Mouse (Mus musculus) limb, embryonic 14.5 days (tissue): ENCODE measurements at regions not wholly inside any gene's neighbourhood (a gene's known extent, or its start where the extent isn't known, plus 50 kb on each side); places are given as distances from the start of the nearest gene placed in this dataset.

ENCODE experiments used
- ATAC-seq: fragments of 200-750 bp; cut with Nextera tagmentation; 2 replicates; pipeline ENCODE4 v1.8.0; 2017; ENCODE audit warnings: low read depth, moderate number of reproducible peaks, moderate TSS enrichment; ENCODE audit not compliant: low FRiP score
- DNase-seq: peaks from one replicate; pipeline ENCODE4 v3.0.0-alpha.2; 2015; ENCODE audit warnings: low spot score
- H3K27ac ChIP-seq: fragments of 300-500 bp; sonication (generic); replicated peaks from 2 replicates; pipeline ENCODE4 v1.5.1; 2014; ENCODE audit warnings: low read depth, mild to moderate bottlenecking, low read length, moderate library complexity, mixed read lengths
- H3K27me3 ChIP-seq: fragments of 300-500 bp; sonication (generic); 2 replicates; pipeline ENCODE4 v1.6.1; 2014; ENCODE audit warnings: low read length, mixed read lengths; ENCODE audit not compliant: control insufficient read depth, insufficient read depth
- H3K36me3 ChIP-seq: fragments of 300-500 bp; sonication (generic); 2 replicates; pipeline ENCODE4 v1.6.1; 2014; ENCODE audit warnings: mild to moderate bottlenecking, low read length, moderate library complexity, mixed read lengths; ENCODE audit not compliant: control insufficient read depth, insufficient read depth
- H3K4me1 ChIP-seq: fragments of 300-500 bp; sonication (generic); 2 replicates; pipeline ENCODE4 v1.6.1; 2014; ENCODE audit warnings: antibody characterized with exemption, low read length, mixed read lengths; ENCODE audit not compliant: control insufficient read depth, insufficient read depth
- H3K4me2 ChIP-seq: fragments of 300-500 bp; sonication (generic); replicated peaks from 2 replicates; pipeline ENCODE4 v1.6.1; 2014; ENCODE audit warnings: low read depth, mild to moderate bottlenecking, low read length, moderate library complexity; ENCODE audit not compliant: severe bottlenecking
- H3K4me3 ChIP-seq: fragments of 300-500 bp; sonication (generic); replicated peaks from 2 replicates; pipeline ENCODE4 v1.5.1; 2014; ENCODE audit warnings: low read length
- H3K9ac ChIP-seq: fragments of 300-500 bp; sonication (generic); 2 replicates; pipeline ENCODE4 v1.6.1; 2014; ENCODE audit warnings: mild to moderate bottlenecking, low read depth, low read length, moderate library complexity; ENCODE audit not compliant: severe bottlenecking
- H3K9me3 ChIP-seq: fragments of 300-500 bp; sonication (generic); 2 replicates; pipeline ENCODE4 v1.6.1; 2016; ENCODE audit warnings: low read length; ENCODE audit not compliant: control insufficient read depth
- POLR2A ChIP-seq: fragments of 200-500 bp; IDR thresholded peaks from 2 replicates; pipeline ENCODE4 v1.8.0; 2012; ENCODE audit warnings: inconsistent platforms, mild to moderate bottlenecking, moderate library complexity, borderline replicate concordance; ENCODE audit not compliant: insufficient read depth, insufficient read length; ENCODE audit errors: extremely low read depth
- WGBS: fragments of 180-500 bp; shearing (Covaris S2); extraction: QIAGEN DNeasy Blood & Tissue Kit; methylation state at CpG from one replicate; pipeline ENCODE4 v1.1.7; 2014; 5-methylcytosine and 5-hydroxymethylcytosine counted together

GRCm38 (mm10) chrX:68954687-68955086, 61.8 kb upstream of the Gm6812 start:
- ATAC-seq: no peak
- Histone ChIP-seq H3K9me3 (no peaks in the 10 kb centered on the region), H3K4me3 (no peak overlapping the region), H3K27me3 (no peaks in the 10 kb centered on the region), H3K4me2 (no peak overlapping the region), H3K4me1 (no peaks in the 10 kb centered on the region), H3K27ac (no peak overlapping the region), H3K36me3 (no peaks in the 10 kb centered on the region), H3K9ac (no peak overlapping the region)
- no peak for DNase-seq
- TF ChIP-seq POLR2A: no peak
- WGBS: 33% methylated on average over 1 of the region's 1 CpGs

- H3K4me1 ChIP-seq: no peaks in the 10 kb centered on the region
- ATAC-seq (no peak), DNase-seq (no peak)
- 44% methylated on average over 2 of the region's 2 CpGs for WGBS
- no peaks in the 10 kb centered on the region for H3K36me3 ChIP-seq
- no peaks in the 10 kb centered on the region for H3K27me3 ChIP-seq
- no peak for TF ChIP-seq POLR2A
- no peaks in the 10 kb centered on the region for H3K9me3 ChIP-seq
- no peak overlapping the region for H3K9ac ChIP-seq
- no peak overlapping the region for H3K27ac ChIP-seq
- no peak overlapping the region for H3K4me3 ChIP-seq
- no peak overlapping the region for H3K4me2 ChIP-seq
Measured at GRCm38 (mm10) chrX:68953298-68953697, 60.4 kb upstream of the Gm6812 start.

- ATAC-seq: no peak
- H3K9me3 ChIP-seq: no peaks in the 10 kb centered on the region
- no peak for TF ChIP-seq POLR2A
- no peaks in the 10 kb centered on the region for H3K36me3 ChIP-seq
- 8% methylated on average over 1 of the region's 1 CpGs for WGBS
- no peak overlapping the region for H3K27ac ChIP-seq
- H3K4me1 ChIP-seq: no peaks in the 10 kb centered on the region
- no peaks in the 10 kb centered on the region for H3K27me3 ChIP-seq
- H3K4me3 ChIP-seq: no peak overlapping the region
- peak; percentile 28 for DNase-seq
- H3K4me2 ChIP-seq: no peak overlapping the region
- H3K9ac ChIP-seq: no peak overlapping the region
Measured at GRCm38 (mm10) chrX:68950730-68951129, 57.9 kb upstream of the Gm6812 start.

- no peak overlapping the region for H3K4me2 ChIP-seq
- no peaks in the 10 kb centered on the region for H3K4me1 ChIP-seq
- no peak overlapping the region for H3K4me3 ChIP-seq
- no peak for TF ChIP-seq POLR2A
- no peak overlapping the region for H3K9ac ChIP-seq
- no peaks in the 10 kb centered on the region for H3K36me3 ChIP-seq
- no peaks in the 10 kb centered on the region for H3K9me3 ChIP-seq
- no peak overlapping the region for H3K27ac ChIP-seq
- ATAC-seq: no peak
- no peaks in the 10 kb centered on the region for H3K27me3 ChIP-seq
- DNase-seq: no peak
Measured at GRCm38 (mm10) chrX:68945741-68946140, 52.9 kb upstream of the Gm6812 start.
